Comparison of ENCODE assay signal across 19 mouse cellular contexts in the genomic region with DNA sequence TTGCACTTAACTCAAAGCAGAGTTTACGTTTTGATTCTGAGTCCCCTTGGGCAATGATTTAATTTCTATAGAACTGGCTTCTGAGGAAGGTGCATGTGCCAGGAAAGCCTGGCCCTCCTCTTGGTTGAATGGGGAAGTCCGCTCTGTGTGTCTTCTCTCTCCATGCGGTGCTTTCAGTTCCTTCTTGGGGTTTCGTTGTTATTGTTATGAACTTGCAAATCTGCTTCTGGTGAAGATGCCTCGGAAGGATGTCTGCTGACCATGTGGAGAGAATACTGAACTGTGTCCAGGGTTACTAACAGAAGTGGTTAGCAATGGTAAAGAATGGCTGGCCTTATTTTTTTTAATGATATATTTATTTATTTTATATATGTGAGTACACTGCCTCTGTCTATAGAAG.
DNase-seq lines count a peak whose midpoint lies in the region; ATAC-seq and TF ChIP-seq lines count a peak whose summit lies in the region.
"Had no signal": no experiment of that assay in that cellular context is flagged by ENCODE, and none has a peak within 500 bp of the region (broad histone marks: within the 10 kb centered on the region; RNA-seq: fewer than 3 reads in every experiment).

No protein-coding gene starts in this region.

- no peak overlapping the region for H3K9ac ChIP-seq in liver, adult 2 months (ENCODE audit: low read depth, low read length)
- H3K9ac ChIP-seq in MEL (ENCODE audit: control insufficient read depth, low read depth, low read length, poor library complexity, severe bottlenecking): no peak overlapping the region
- no peak overlapping the region for H3K9ac ChIP-seq in intestine, embryonic 15.5 days
- H3K9ac ChIP-seq in intestine, embryonic 16.5 days (ENCODE audit: low read depth, low read length): no peak overlapping the region
- H3K9ac ChIP-seq: embryonic facial prominence, embryonic 12.5 days; kidney, embryonic 15.5 days had no signal

- no peaks in the 10 kb centered on the region for H3K9me3 ChIP-seq in MEL (replicated peaks; ENCODE audit: insufficient read depth, low read length)
- no peaks in the 10 kb centered on the region for H3K9me3 ChIP-seq in intestine, embryonic 15.5 days
- H3K9me3 ChIP-seq in intestine, embryonic 16.5 days (ENCODE audit: control insufficient read depth, low read length): no peaks in the 10 kb centered on the region
- H3K9me3 ChIP-seq: embryonic facial prominence, embryonic 12.5 days; hindbrain, embryonic 10.5 days; kidney, embryonic 15.5 days had no signal

- H3K36me3 ChIP-seq in liver, adult 2 months (ENCODE audit: control insufficient read depth, insufficient read depth, low read length): no peaks in the 10 kb centered on the region
- peaks cover 0 to 8% of the 10 kb centered on the region in 2 experiments; a peak in 2 of 4 replicates for H3K36me3 ChIP-seq in MEL (ENCODE audit: control insufficient read depth in 1 of 2, insufficient read depth in 2 of 2, low read length in 2 of 2)
- H3K36me3 ChIP-seq in intestine, embryonic 15.5 days: no peaks in the 10 kb centered on the region
- no peaks in the 10 kb centered on the region for H3K36me3 ChIP-seq in intestine, embryonic 16.5 days (ENCODE audit: control insufficient read depth, insufficient read depth, low read length)
- H3K36me3 ChIP-seq: embryonic facial prominence, embryonic 12.5 days; hindbrain, embryonic 10.5 days had no signal

- TF ChIP-seq EP300 in MEL (IDR thresholded peaks at IDR 0.05; ENCODE audit: low read depth in 1 of 2, low read length in 2 of 2): no peak

- no peak overlapping the region for H3K27ac ChIP-seq in liver, adult 2 months (replicated peaks; ENCODE audit: insufficient read depth, low read depth, low read length)
- no peak overlapping the region for H3K27ac ChIP-seq in MEL (ENCODE audit: control insufficient read depth, low read depth, low read length)
- no peak overlapping the region for H3K27ac ChIP-seq in gastrocnemius, adult 2 months
- H3K27ac ChIP-seq in intestine, embryonic 15.5 days: no peak overlapping the region
- H3K27ac ChIP-seq in intestine, embryonic 16.5 days (ENCODE audit: low read length): no peak overlapping the region
- H3K27ac ChIP-seq: embryonic facial prominence, embryonic 12.5 days; heart, adult 2 months; hindbrain, embryonic 10.5 days; kidney, embryonic 15.5 days; layer of hippocampus, adult 2 months; left cerebral cortex, adult 2 months had no signal

- H3K4me2 ChIP-seq in intestine, embryonic 15.5 days (replicated peaks): no peak overlapping the region
- no peak overlapping the region for H3K4me2 ChIP-seq in intestine, embryonic 16.5 days (ENCODE audit: low read depth, low read length)
- H3K4me2 ChIP-seq: embryonic facial prominence, embryonic 12.5 days; kidney, embryonic 15.5 days had no signal

- peaks cover 8% of the 10 kb centered on the region; the same call in 1 of the 2 replicates for H3K79me2 ChIP-seq in liver, adult 2 months (ENCODE audit: control insufficient read depth, insufficient read depth, low read length)
- no peaks in the 10 kb centered on the region for H3K79me2 ChIP-seq in MEL (ENCODE audit: control insufficient read depth, insufficient read depth, low read length, poor library complexity)

- peak; percentile 40 for DNase-seq in liver, adult 2 months (ENCODE audit: extremely low read depth, low read depth, low spot score)
- DNase-seq in liver (no peak), MEL (ENCODE audit: low read depth, low spot score) (peak; percentile 34)
- peak; percentile 19 for DNase-seq in spleen, adult 12 weeks (ENCODE audit: low spot score)
- DNase-seq in gastrocnemius, adult 2 months: no peak
- DNase-seq: adrenal gland, postnatal 25 days; cerebellum, adult 11 months; cerebellum, postnatal 36 days had no signal

- no peaks in the 10 kb centered on the region for H3K27me3 ChIP-seq in liver, adult 2 months (ENCODE audit: control insufficient read depth, insufficient read depth, low read length)
- no peaks in the 10 kb centered on the region for H3K27me3 ChIP-seq in MEL (ENCODE audit: control insufficient read depth in 1 of 2, insufficient read depth in 2 of 2, low read length in 2 of 2)
- H3K27me3 ChIP-seq in intestine, embryonic 15.5 days (replicated peaks): no peaks in the 10 kb centered on the region
- no peaks in the 10 kb centered on the region for H3K27me3 ChIP-seq in intestine, embryonic 16.5 days (replicated peaks; ENCODE audit: control insufficient read depth, insufficient read depth, low read length)
- H3K27me3 ChIP-seq: embryonic facial prominence, embryonic 12.5 days; kidney, embryonic 15.5 days had no signal

- ATAC-seq in granulocyte monocyte progenitor cell, adult 5-6 weeks (replicated peaks; ENCODE audit: poor library complexity, severe bottlenecking): peak; percentile 90
- no peak for ATAC-seq in intestine, embryonic 15.5 days
- ATAC-seq in intestine, embryonic 16.5 days: no peak
- ATAC-seq: CD4-positive, CD25-positive, alpha-beta regulatory T cell, adult 4 months had no signal

- H3K4me1 ChIP-seq in liver, adult 2 months (ENCODE audit: control insufficient read depth, insufficient read depth, low read length): peaks cover 12% of the 10 kb centered on the region
- H3K4me1 ChIP-seq in MEL (ENCODE audit: control insufficient read depth in 1 of 2, insufficient read depth in 2 of 2, low read length in 2 of 2): peaks cover 6 to 12% of the 10 kb centered on the region in 2 experiments; a peak in 3 of 4 replicates
- no peaks in the 10 kb centered on the region for H3K4me1 ChIP-seq in intestine, embryonic 15.5 days (replicated peaks)
- no peaks in the 10 kb centered on the region for H3K4me1 ChIP-seq in intestine, embryonic 16.5 days (ENCODE audit: control insufficient read depth, insufficient read depth, low read length)
- H3K4me1 ChIP-seq: embryonic facial prominence, embryonic 12.5 days; hindbrain, embryonic 10.5 days; kidney, embryonic 15.5 days had no signal

- no peak for TF ChIP-seq POLR2A in liver, adult 2 months (IDR thresholded peaks at IDR 0.05; ENCODE audit: extremely low read depth, insufficient read depth, low read length)
- no peak for TF ChIP-seq POLR2A in MEL (IDR thresholded peaks at IDR 0.05; ENCODE audit: control insufficient read depth in 1 of 2, insufficient read depth in 1 of 2, low read depth in 1 of 2, low read length in 2 of 2, poor library complexity in 1 of 2)

- H3K4me3 ChIP-seq in liver, adult 2 months (ENCODE audit: insufficient read depth, low read depth, low read length): no peak overlapping the region
- H3K4me3 ChIP-seq in MEL (ENCODE audit: control insufficient read depth in 1 of 2, insufficient read depth in 1 of 2, low read depth in 2 of 2, low read length in 2 of 2): no peak overlapping the region
- no peak overlapping the region for H3K4me3 ChIP-seq in gastrocnemius, adult 2 months
- no peak overlapping the region for H3K4me3 ChIP-seq in intestine, embryonic 15.5 days (replicated peaks)
- no peak overlapping the region for H3K4me3 ChIP-seq in intestine, embryonic 16.5 days (ENCODE audit: low read length)
- H3K4me3 ChIP-seq: embryonic facial prominence, embryonic 12.5 days; heart, adult 2 months; hindbrain, embryonic 10.5 days; kidney, embryonic 15.5 days; layer of hippocampus, adult 2 months; left cerebral cortex, adult 2 months; myocyte had no signal

- no peak for TF ChIP-seq CTCF in liver, adult 2 months (IDR thresholded peaks at IDR 0.05; ENCODE audit: low read depth, low read length)
- TF ChIP-seq CTCF in MEL (IDR thresholded peaks at IDR 0.05 in 2 of 3, conservative IDR thresholded peaks at IDR 0.05 in 1 of 3; ENCODE audit: control insufficient read depth in 1 of 3, insufficient read depth in 1 of 3, low read depth in 2 of 3, low read length in 3 of 3, poor library complexity in 1 of 3, severe bottlenecking in 1 of 3): no peak
- TF ChIP-seq CTCF in gastrocnemius, adult 2 months (IDR thresholded peaks at IDR 0.05): no peak

- 88% methylated on average over 5 of the region's 5 CpGs for WGBS in liver, adult 2 months
- 86% methylated on average over 5 of the region's 5 CpGs for WGBS in intestine, embryonic 15.5 days
- WGBS in intestine, embryonic 16.5 days: 91% methylated on average over 5 of the region's 5 CpGs

- TF ChIP-seq RAD21 in MEL (IDR thresholded peaks at IDR 0.05; ENCODE audit: low read depth, low read length): no peak

- intact Hi-C loops in gastrocnemius, adult 2 months (cut with DNase I): no loop called here

TF ChIP-seq in MEL, 35 proteins besides CTCF, POLR2A, EP300 and RAD21:
- TF ChIP-seq RCOR1 (IDR thresholded peaks at IDR 0.05; ENCODE audit: low read depth, low read length) (no peak), NELFE (IDR thresholded peaks at IDR 0.05; ENCODE audit: low read depth, low read length) (no peak), E2F4 (IDR thresholded peaks at IDR 0.05; ENCODE audit: borderline replicate concordance, low read depth, low read length) (no peak), SIN3A (IDR thresholded peaks at IDR 0.05; ENCODE audit: low read length) (no peak), POLR2AphosphoS2 (IDR thresholded peaks at IDR 0.05; ENCODE audit: low read length) (no peak), ZMIZ1 (IDR thresholded peaks at IDR 0.05; ENCODE audit: low read depth, low read length) (no peak), CHD1 (IDR thresholded peaks at IDR 0.05; ENCODE audit: low read depth, low read length) (no peak)

Comparison
In these comparisons a context has a peak if more than half of its experiments do, and no peak if none do; other contexts are left out.
1. DNase-seq: peak in liver, adult 2 months (single experiment), MEL (single experiment) and spleen, adult 12 weeks (single experiment); none in liver (single experiment) and gastrocnemius, adult 2 months (single experiment).